Mouse (Mus musculus) telencephalon, adult 2 months (tissue): ENCODE data around the gene Itga9.
A peak's percentile ranks its signal among the peaks of the same experiment; 100 is the strongest.

Source experiments
- DNase-seq: peaks from one replicate; pipeline ENCODE4 v3.0.0-alpha.2; 2011; ENCODE audit warnings: low read depth, low spot score

The Itga9 gene

GRCm38 (mm10) chr9:118818508-118818907 is 212.0 kb downstream of the Itga9 start:
- no peak for DNase-seq

GRCm38 (mm10) chr9:118821220-118822185 is 215.0 kb downstream of the Itga9 start:
- DNase-seq = no peak

- no peak for DNase-seq
Measured at GRCm38 (mm10) chr9:118822186-118822555, 215.7 kb downstream of the Itga9 start.

- no peak for DNase-seq
Measured at GRCm38 (mm10) chr9:118822581-118822980, 216.1 kb downstream of the Itga9 start.

GRCm38 (mm10) chr9:118831080-118831479 is 224.6 kb downstream of the Itga9 start:
- no peak for DNase-seq

- DNase-seq = no peak
Measured at GRCm38 (mm10) chr9:118832533-118832932, 226.0 kb downstream of the Itga9 start.

GRCm38 (mm10) chr9:118833413-118833812 is 226.9 kb downstream of the Itga9 start:
- DNase-seq = no peak

- DNase-seq = no peak
Measured at GRCm38 (mm10) chr9:118838910-118839667, 232.6 kb downstream of the Itga9 start.

GRCm38 (mm10) chr9:118841247-118841646 is 234.8 kb downstream of the Itga9 start:
- DNase-seq = peak; percentile 33

- no peak for DNase-seq
Measured at GRCm38 (mm10) chr9:118841907-118842432, 235.5 kb downstream of the Itga9 start.

GRCm38 (mm10) chr9:118843711-118844110 is 237.2 kb downstream of the Itga9 start:
- no peak for DNase-seq

- no peak for DNase-seq
Measured at GRCm38 (mm10) chr9:118845003-118845402, 238.5 kb downstream of the Itga9 start.

GRCm38 (mm10) chr9:118846766-118847165 is 240.3 kb downstream of the Itga9 start:
- no peak for DNase-seq

GRCm38 (mm10) chr9:118856665-118857064 is 250.2 kb downstream of the Itga9 start:
- no peak for DNase-seq

GRCm38 (mm10) chr9:118860613-118861141 is 254.2 kb downstream of the Itga9 start:
- no peak for DNase-seq

GRCm38 (mm10) chr9:118862214-118862613 is 255.7 kb downstream of the Itga9 start:
- DNase-seq = no peak

- DNase-seq = no peak
Measured at GRCm38 (mm10) chr9:118862852-118863260, 256.4 kb downstream of the Itga9 start.

GRCm38 (mm10) chr9:118863528-118863927 is 257.0 kb downstream of the Itga9 start:
- DNase-seq = no peak

GRCm38 (mm10) chr9:118866949-118867348 is 260.5 kb downstream of the Itga9 start:
- no peak for DNase-seq

- no peak for DNase-seq
Measured at GRCm38 (mm10) chr9:118867851-118868250, 261.4 kb downstream of the Itga9 start.

- DNase-seq = no peak
Measured at GRCm38 (mm10) chr9:118871089-118871488, 264.6 kb downstream of the Itga9 start.

GRCm38 (mm10) chr9:118873031-118873430 is 266.5 kb downstream of the Itga9 start:
- no peak for DNase-seq
